Mouse (Mus musculus): Measurements from ENCODE around the gene Atp7a.

Atp7a gene

GRCm38 (mm10) chrX:106082518-106082917 lies 55.4 kb downstream of the Atp7a start:
- no peak for DNase-seq

GRCm38 (mm10) chrX:106085132-106085531 lies 58.1 kb downstream of the Atp7a start:
- peak; percentile 10 for DNase-seq

- no peak for DNase-seq
Observed at GRCm38 (mm10) chrX:106085564-106085963, 58.5 kb downstream of the Atp7a start.

GRCm38 (mm10) chrX:106092939-106093338 lies 65.9 kb downstream of the Atp7a start:
- no peak for DNase-seq

- peak; percentile 61 for DNase-seq
Observed at GRCm38 (mm10) chrX:106105464-106105863, 78.4 kb downstream of the Atp7a start.

- DNase-seq = no peak
Observed at GRCm38 (mm10) chrX:106113881-106114280, 86.8 kb downstream of the Atp7a start.

GRCm38 (mm10) chrX:106114674-106115073 lies 87.6 kb downstream of the Atp7a start:
- DNase-seq = no peak

GRCm38 (mm10) chrX:106122823-106123222 lies 95.7 kb downstream of the Atp7a start:
- no peak for DNase-seq

- DNase-seq = no peak
Observed at GRCm38 (mm10) chrX:106128283-106128682, 101.2 kb downstream of the Atp7a start.

GRCm38 (mm10) chrX:106129877-106130276 lies 102.8 kb downstream of the Atp7a start:
- DNase-seq = no peak

GRCm38 (mm10) chrX:106134916-106135315 lies 107.8 kb downstream of the Atp7a start:
- DNase-seq = no peak

GRCm38 (mm10) chrX:106135484-106135883 lies 108.4 kb downstream of the Atp7a start:
- DNase-seq = no peak

GRCm38 (mm10) chrX:106135916-106136575 lies 109.0 kb downstream of the Atp7a start:
- no peak for DNase-seq

GRCm38 (mm10) chrX:106139309-106140070 lies 112.4 kb downstream of the Atp7a start:
- no peak for DNase-seq

- DNase-seq = no peak
Observed at GRCm38 (mm10) chrX:106142936-106143335, 115.9 kb downstream of the Atp7a start, which contains the start of gene Tlr13. Gene Tlr13 (plus strand): TSS chrX:106143204.

- no peak for DNase-seq
Observed at GRCm38 (mm10) chrX:106148185-106148584, 121.1 kb downstream of the Atp7a start.

- no peak for DNase-seq
Observed at GRCm38 (mm10) chrX:106149460-106149859, 122.4 kb downstream of the Atp7a start.

GRCm38 (mm10) chrX:106154180-106154586 lies 127.1 kb downstream of the Atp7a start:
- no peak for DNase-seq

GRCm38 (mm10) chrX:106155892-106156291 lies 128.8 kb downstream of the Atp7a start:
- no peak for DNase-seq

- DNase-seq = no peak
Observed at GRCm38 (mm10) chrX:106163995-106164394, 136.9 kb downstream of the Atp7a start.

GRCm38 (mm10) chrX:106164555-106164954 lies 137.5 kb downstream of the Atp7a start:
- no peak for DNase-seq

- no peak for DNase-seq
Observed at GRCm38 (mm10) chrX:106165089-106165488, 138.0 kb downstream of the Atp7a start.

GRCm38 (mm10) chrX:106171106-106171852 lies 144.2 kb downstream of the Atp7a start:
- peak; percentile 80 for DNase-seq

GRCm38 (mm10) chrX:106171853-106172154 lies 144.7 kb downstream of the Atp7a start:
- DNase-seq = no peak
